Mouse (Mus musculus): ENCODE results near the gene Mfap1a. TPM values are rescaled to one million over a fixed set of nuclear protein-coding genes. Genes with fewer than 3 reads are reported as not detected.
A peak's percentile ranks its signal among the peaks of the same experiment; 100 is the strongest.

Mfap1a gene
- polyA plus RNA-seq, 1 experiment from 2014 or later = 30.9 TPM

DNA sequence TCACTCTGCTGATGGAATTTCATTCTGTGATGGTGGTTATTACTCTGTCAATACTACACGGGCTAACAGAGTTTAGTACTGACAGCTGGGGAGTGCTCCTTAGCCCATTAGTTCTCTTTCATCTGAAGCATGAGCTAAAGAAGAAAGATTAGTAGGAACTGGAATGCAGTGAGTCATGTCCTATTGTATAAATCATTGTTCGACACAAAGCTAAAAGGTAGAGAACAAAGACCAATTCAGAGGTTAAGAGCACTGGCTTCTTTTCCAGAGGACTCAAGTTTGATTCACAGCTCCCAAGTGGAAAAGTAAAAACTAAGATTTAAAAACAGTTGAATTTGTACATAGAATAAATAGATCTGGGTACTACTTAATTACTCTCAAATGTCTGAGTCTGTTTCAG is 46.4 kb downstream of the Mfap1a start:
- H3K9me3 ChIP-seq (ENCODE audit: control insufficient read depth, low read length) = no peaks in the 10 kb centered on the region

DNA sequence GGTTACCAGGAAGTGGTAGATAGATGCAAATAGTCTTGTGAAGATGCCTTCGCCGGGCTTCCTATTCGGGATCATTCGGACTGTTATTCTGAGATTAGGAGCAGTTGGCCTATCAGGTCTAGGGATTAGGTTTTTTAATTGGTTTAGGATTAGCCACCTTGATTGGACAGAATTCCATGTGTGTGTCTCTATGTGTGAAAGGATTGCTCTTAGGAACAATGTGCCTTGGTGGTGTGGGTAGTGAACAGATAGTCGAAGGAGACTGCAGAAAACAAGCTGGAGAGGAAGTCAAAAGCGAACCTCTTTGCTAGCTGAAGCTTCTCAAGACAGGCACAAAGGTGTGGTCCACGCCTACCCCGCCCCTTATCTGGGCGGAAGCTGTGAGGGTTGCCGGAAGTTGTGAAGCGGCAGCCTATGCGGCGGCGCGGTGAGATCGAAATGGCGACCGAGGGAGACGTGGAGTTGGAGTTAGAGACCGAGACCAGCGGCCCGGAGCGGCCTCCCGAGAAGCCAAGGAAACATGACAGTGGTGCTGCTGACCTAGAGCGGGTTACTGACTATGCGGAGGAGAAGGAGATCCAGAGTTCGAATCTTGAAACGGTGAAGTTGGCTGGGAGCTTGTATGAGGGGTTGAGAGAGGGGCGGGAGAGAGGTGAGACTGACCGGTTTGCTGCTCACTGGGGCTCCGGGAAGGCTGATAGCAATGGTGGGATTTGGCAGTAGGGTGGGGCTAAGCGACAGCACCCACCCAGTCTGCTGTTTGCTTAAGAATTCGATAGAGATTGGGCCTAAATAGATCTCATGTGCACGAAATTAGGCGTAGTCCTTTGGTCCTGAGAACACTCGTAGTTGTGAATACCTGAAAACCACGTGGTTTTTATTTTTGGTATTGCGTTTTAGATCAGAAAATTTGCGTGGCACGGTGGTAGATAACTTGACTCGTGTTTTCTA is 49.5 kb downstream of the Mfap1a start, which contains the start of gene Serinc4:
Gene Serinc4, minus strand, starts transcription at position 90 of the 951 bp plus-strand sequence.
- peak; percentile 92 for ATAC-seq (ENCODE audit: low FRiP score)
- Histone ChIP-seq H3K36me3 (ENCODE audit: control insufficient read depth, insufficient read depth, low read length) (no peaks in the 10 kb centered on the region), H3K9ac (ENCODE audit: low read depth, low read length) (peak within 1 kb of the TSS; percentile 77), H3K4me1 (replicated peaks; ENCODE audit: control insufficient read depth, insufficient read depth, low read length) (no peaks in the 10 kb centered on the region), H3K4me2 (replicated peaks; ENCODE audit: low read depth, low read length) (peak within 1 kb of the TSS; percentile 54), H3K27ac (ENCODE audit: low read depth, low read length) (peak within 1 kb of the TSS; percentile 56; the same call in 1 of the 2 replicates), H3K9me3 (ENCODE audit: control insufficient read depth, low read length) (no peaks in the 10 kb centered on the region), H3K4me3 (ENCODE audit: low read depth, low read length) (peak within 1 kb of the TSS; percentile 83), H3K27me3 (ENCODE audit: control insufficient read depth, insufficient read depth, low read length) (no peaks in the 10 kb centered on the region)
- peak; percentile 88 for DNase-seq (ENCODE audit: low spot score)
- 5% methylated on average over 41 of the region's 41 CpGs for WGBS

More for the DNA sequence above, 46.4 kb downstream of the Mfap1a start:
- 72% methylated on average over 2 of the region's 2 CpGs for WGBS
- Histone ChIP-seq H3K4me1 (replicated peaks; ENCODE audit: control insufficient read depth, insufficient read depth, low read length) (no peaks in the 10 kb centered on the region), H3K36me3 (ENCODE audit: control insufficient read depth, insufficient read depth, low read length) (no peaks in the 10 kb centered on the region), H3K4me3 (ENCODE audit: low read depth, low read length) (no peak overlapping the region), H3K27ac (ENCODE audit: low read depth, low read length) (no peak overlapping the region), H3K9ac (ENCODE audit: low read depth, low read length) (no peak overlapping the region), H3K4me2 (replicated peaks; ENCODE audit: low read depth, low read length) (no peak overlapping the region), H3K27me3 (ENCODE audit: control insufficient read depth, insufficient read depth, low read length) (no peaks in the 10 kb centered on the region)
- DNase-seq (ENCODE audit: low spot score) = no peak
- no peak for ATAC-seq (ENCODE audit: low FRiP score)

DNA sequence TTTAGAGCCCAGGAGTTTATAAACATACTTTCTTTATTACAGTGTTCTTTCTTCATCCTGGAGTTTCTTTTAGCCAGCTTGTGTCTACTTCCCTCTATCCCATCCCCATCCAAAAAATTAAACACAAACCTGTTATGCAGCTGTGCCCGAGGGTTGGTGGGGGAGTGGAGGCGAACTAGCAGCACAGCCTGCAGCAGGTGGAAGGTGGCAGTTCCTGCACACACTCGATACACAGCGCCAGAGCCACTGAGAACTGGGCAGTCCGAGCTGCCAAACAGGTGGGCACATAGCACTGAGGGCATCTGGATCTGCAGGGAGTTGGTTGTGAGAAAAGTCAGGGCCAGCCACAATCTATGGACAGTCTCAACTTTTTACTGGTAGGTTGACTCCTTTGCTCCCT is 50.9 kb downstream of the Mfap1a start:
- H3K27ac ChIP-seq (ENCODE audit: low read depth, low read length) = no peak overlapping the region
- ATAC-seq (ENCODE audit: low FRiP score) (no peak), DNase-seq (ENCODE audit: low spot score) (no peak)
- H3K9ac ChIP-seq (ENCODE audit: low read depth, low read length) = no peak overlapping the region; the same call in 1 of the 2 replicates
- H3K36me3 ChIP-seq (ENCODE audit: control insufficient read depth, insufficient read depth, low read length) = no peaks in the 10 kb centered on the region; the same call in 1 of the 2 replicates
- no peak overlapping the region for H3K4me3 ChIP-seq (ENCODE audit: low read depth, low read length)
- no peaks in the 10 kb centered on the region for H3K27me3 ChIP-seq (ENCODE audit: control insufficient read depth, insufficient read depth, low read length)
- H3K4me1 ChIP-seq (replicated peaks; ENCODE audit: control insufficient read depth, insufficient read depth, low read length) = 0 out of 2 replicates have a peak, but pooled peaks cover 2% of the 10 kb centered on the region
- 80% methylated on average over 5 of the region's 5 CpGs for WGBS
- H3K9me3 ChIP-seq (ENCODE audit: control insufficient read depth, low read length) = no peaks in the 10 kb centered on the region
- H3K4me2 ChIP-seq (replicated peaks; ENCODE audit: low read depth, low read length) = no peak overlapping the region

DNA sequence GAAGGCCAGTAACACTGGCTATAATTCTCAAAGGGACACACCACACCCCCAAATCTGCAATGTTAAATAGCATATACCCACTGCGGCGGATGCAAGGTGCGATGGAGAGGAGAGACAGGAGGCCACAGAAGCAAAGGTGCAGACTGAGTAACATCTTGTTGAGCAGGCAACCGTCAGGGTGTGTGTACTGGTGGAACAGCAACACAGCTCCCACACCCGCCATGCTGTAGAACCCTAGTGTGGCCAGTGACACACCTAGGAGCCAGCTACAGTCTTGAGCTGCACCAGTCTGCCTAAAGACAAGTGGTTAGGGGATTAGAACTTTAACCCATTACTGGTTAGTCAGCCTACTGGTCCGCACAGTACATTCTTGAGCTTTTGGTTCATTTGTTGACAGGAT is 52.5 kb downstream of the Mfap1a start:
- ATAC-seq (ENCODE audit: low FRiP score) (no peak), DNase-seq (ENCODE audit: low spot score) (no peak)
- 0 out of 2 replicates have a peak, but pooled peaks cover 2% of the 10 kb centered on the region for H3K4me1 ChIP-seq (replicated peaks; ENCODE audit: control insufficient read depth, insufficient read depth, low read length)
- WGBS = 86% methylated on average over 6 of the region's 6 CpGs
- H3K9me3 ChIP-seq (ENCODE audit: control insufficient read depth, low read length) = no peaks in the 10 kb centered on the region
- no peak overlapping the region for H3K9ac ChIP-seq (ENCODE audit: low read depth, low read length)
- no peaks in the 10 kb centered on the region for H3K27me3 ChIP-seq (ENCODE audit: control insufficient read depth, insufficient read depth, low read length)
- no peak overlapping the region for H3K4me3 ChIP-seq (ENCODE audit: low read depth, low read length)
- H3K36me3 ChIP-seq (ENCODE audit: control insufficient read depth, insufficient read depth, low read length) = no peaks in the 10 kb centered on the region; the same call in 1 of the 2 replicates
- no peak overlapping the region for H3K4me2 ChIP-seq (replicated peaks; ENCODE audit: low read depth, low read length)
- no peak overlapping the region for H3K27ac ChIP-seq (ENCODE audit: low read depth, low read length)

DNA sequence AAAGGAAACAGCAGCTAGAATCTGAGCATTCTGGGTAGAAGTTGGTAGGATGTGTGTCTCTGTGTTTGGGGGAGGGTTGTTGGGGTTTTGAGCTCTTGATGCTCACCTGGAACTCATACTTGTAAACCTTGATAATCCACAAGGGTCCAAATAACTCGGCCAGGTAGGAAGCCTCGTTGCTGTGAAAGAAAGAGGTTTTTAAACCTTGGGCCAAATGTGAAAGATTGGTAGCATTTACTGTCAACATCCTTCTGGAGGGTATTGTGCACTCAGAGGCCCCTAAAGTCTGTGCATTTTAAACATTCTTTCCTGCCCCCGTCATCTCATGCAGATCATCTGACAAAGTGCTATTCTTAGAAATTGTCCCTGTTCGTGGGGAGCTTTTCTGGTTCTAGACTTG is 53.5 kb downstream of the Mfap1a start, which contains the start of gene Hypk:
Gene Hypk, plus strand, starts transcription at position 301 of the 400 bp plus-strand sequence.
- no peaks in the 10 kb centered on the region; the same call in 1 of the 2 replicates for H3K36me3 ChIP-seq (ENCODE audit: control insufficient read depth, insufficient read depth, low read length)
- H3K27ac ChIP-seq (ENCODE audit: low read depth, low read length) = no peak within 1 kb of the TSS
- no peak within 1 kb of the TSS for H3K9ac ChIP-seq (ENCODE audit: low read depth, low read length)
- no peaks in the 10 kb centered on the region for H3K9me3 ChIP-seq (ENCODE audit: control insufficient read depth, low read length)
- DNase-seq (ENCODE audit: low spot score) = no peak
- no peak for ATAC-seq (ENCODE audit: low FRiP score)
- no peaks in the 10 kb centered on the region for H3K27me3 ChIP-seq (ENCODE audit: control insufficient read depth, insufficient read depth, low read length)
- 87% methylated on average over 4 of the region's 4 CpGs for WGBS
- H3K4me2 ChIP-seq (replicated peaks; ENCODE audit: low read depth, low read length) = no peak within 1 kb of the TSS
- no peak within 1 kb of the TSS for H3K4me3 ChIP-seq (ENCODE audit: low read depth, low read length)
- H3K4me1 ChIP-seq (replicated peaks; ENCODE audit: control insufficient read depth, insufficient read depth, low read length) = 0 out of 2 replicates have a peak, but pooled peaks cover 2% of the 10 kb centered on the region

DNA sequence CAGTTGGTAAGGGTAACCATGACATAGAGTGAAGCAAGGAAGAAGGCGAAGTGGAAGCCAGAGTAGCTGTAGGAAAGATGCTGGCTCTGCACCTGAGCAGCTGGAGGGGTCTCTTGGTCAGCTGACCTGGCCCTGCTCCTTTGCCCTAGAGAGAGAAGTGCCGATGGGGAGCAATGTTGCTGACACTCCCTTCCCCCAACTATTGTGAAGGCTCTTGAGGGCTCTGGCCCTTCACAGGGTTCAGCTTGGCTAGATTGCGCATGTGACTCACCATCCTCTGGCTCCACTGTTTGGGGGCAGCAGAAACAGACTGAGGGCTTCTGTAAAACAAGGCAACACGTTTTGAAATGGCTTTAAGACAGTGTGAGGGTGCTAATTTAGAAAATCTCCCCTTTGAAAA is 54.1 kb downstream of the Mfap1a start:
- Histone ChIP-seq H3K27ac (ENCODE audit: low read depth, low read length) (no peak overlapping the region), H3K9me3 (ENCODE audit: control insufficient read depth, low read length) (no peaks in the 10 kb centered on the region), H3K36me3 (ENCODE audit: control insufficient read depth, insufficient read depth, low read length) (no peaks in the 10 kb centered on the region; the same call in 1 of the 2 replicates), H3K4me2 (replicated peaks; ENCODE audit: low read depth, low read length) (no peak overlapping the region), H3K4me3 (ENCODE audit: low read depth, low read length) (no peak overlapping the region), H3K4me1 (replicated peaks; ENCODE audit: control insufficient read depth, insufficient read depth, low read length) (0 out of 2 replicates have a peak, but pooled peaks cover 2% of the 10 kb centered on the region), H3K27me3 (ENCODE audit: control insufficient read depth, insufficient read depth, low read length) (no peaks in the 10 kb centered on the region), H3K9ac (ENCODE audit: low read depth, low read length) (no peak overlapping the region)
- DNase-seq (ENCODE audit: low spot score) (no peak), ATAC-seq (ENCODE audit: low FRiP score) (no peak)
- 90% methylated on average over 4 of the region's 4 CpGs for WGBS

DNA sequence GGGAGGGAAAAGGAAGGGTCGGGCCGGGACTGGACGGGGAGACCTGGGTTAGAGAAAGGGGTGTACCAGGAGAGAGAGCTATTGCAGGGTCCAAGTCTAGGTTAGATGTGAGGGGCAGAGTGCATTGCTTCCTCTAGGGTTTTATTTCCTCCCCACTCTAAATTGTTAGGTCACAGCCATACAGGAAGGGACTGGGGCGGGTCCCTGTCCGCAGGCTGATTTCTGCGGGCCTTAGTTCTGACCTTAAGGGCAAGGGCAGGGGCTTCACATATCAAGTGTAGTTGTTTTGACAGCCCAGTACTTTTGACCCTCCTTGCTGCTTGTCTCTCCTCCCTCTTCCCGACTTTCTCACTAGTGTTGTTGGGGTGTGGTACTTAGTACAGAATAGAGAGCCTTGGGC is 56.4 kb downstream of the Mfap1a start:
- DNase-seq (ENCODE audit: low spot score) = no peak
- H3K36me3 ChIP-seq (ENCODE audit: control insufficient read depth, insufficient read depth, low read length) = no peaks in the 10 kb centered on the region; the same call in 1 of the 2 replicates
- peak overlapping the region; percentile 96 for H3K9ac ChIP-seq (ENCODE audit: low read depth, low read length)
- 0 out of 2 replicates have a peak, but pooled peaks cover 2% of the 10 kb centered on the region for H3K4me1 ChIP-seq (replicated peaks; ENCODE audit: control insufficient read depth, insufficient read depth, low read length)
- H3K27me3 ChIP-seq (ENCODE audit: control insufficient read depth, insufficient read depth, low read length) = no peaks in the 10 kb centered on the region
- H3K9me3 ChIP-seq (ENCODE audit: control insufficient read depth, low read length) = no peaks in the 10 kb centered on the region
- peak overlapping the region; percentile 94 for H3K4me3 ChIP-seq (ENCODE audit: low read depth, low read length)
- H3K4me2 ChIP-seq (replicated peaks; ENCODE audit: low read depth, low read length) = peak overlapping the region; percentile 82
- 0 out of 2 replicates have a peak, but pooled peaks have one; percentile 4 for ATAC-seq (ENCODE audit: low FRiP score)
- peak overlapping the region; percentile 91 for H3K27ac ChIP-seq (ENCODE audit: low read depth, low read length)
- 2% methylated on average over 7 of the region's 7 CpGs for WGBS

DNA sequence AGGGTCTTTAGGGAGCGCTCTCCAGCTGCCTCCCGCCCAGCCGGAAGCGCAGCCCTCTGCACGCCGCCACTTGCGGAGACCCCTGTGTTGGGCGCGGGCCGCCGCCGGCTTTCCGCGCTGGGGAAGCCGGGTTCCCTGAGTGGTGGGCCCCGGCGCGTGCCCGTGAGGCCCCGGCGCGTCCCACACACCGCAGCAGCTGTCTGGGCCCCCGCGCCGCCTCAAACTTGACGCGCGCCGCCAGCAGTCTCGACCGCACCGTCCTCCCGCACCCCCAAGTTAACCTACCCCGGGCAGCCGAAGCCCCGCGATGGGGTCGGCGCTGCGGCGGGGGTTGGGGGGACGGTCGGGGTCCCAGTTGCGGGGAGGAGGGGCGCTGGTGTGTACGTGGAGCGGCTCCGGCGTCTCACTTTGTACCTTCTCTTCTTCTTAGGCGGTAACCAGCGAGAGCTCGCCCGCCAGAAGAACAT is 56.9 kb downstream of the Mfap1a start:
- DNase-seq (ENCODE audit: low spot score) (no peak), ATAC-seq (ENCODE audit: low FRiP score) (peak; percentile 73)
- WGBS = under 1% methylated on average over 26 of the region's 54 CpGs

More for the DNA sequence above, 56.9 kb downstream of the Mfap1a start:
- H3K36me3 ChIP-seq (ENCODE audit: control insufficient read depth, insufficient read depth, low read length) = no peaks in the 10 kb centered on the region; the same call in 1 of the 2 replicates
- peak overlapping the region; percentile 91 for H3K27ac ChIP-seq (ENCODE audit: low read depth, low read length)
- peak overlapping the region; percentile 82 for H3K4me2 ChIP-seq (replicated peaks; ENCODE audit: low read depth, low read length)
- H3K4me3 ChIP-seq (ENCODE audit: low read depth, low read length) = peak overlapping the region; percentile 94
- H3K27me3 ChIP-seq (ENCODE audit: control insufficient read depth, insufficient read depth, low read length) = no peaks in the 10 kb centered on the region
- 0 out of 2 replicates have a peak, but pooled peaks cover 2% of the 10 kb centered on the region for H3K4me1 ChIP-seq (replicated peaks; ENCODE audit: control insufficient read depth, insufficient read depth, low read length)
- peak overlapping the region; percentile 96 for H3K9ac ChIP-seq (ENCODE audit: low read depth, low read length)
- no peaks in the 10 kb centered on the region for H3K9me3 ChIP-seq (ENCODE audit: control insufficient read depth, low read length)
